Mouse (Mus musculus) liver, embryonic 11.5 days (tissue): ENCODE results near the gene Tas2r106. TPM values are rescaled to one million over a fixed set of nuclear protein-coding genes. Genes with fewer than 3 reads are reported as not detected.

ENCODE experiments used
- ATAC-seq: fragments of 200-750 bp; cut with Nextera tagmentation; replicated peaks from 2 replicates; pipeline ENCODE4 v1.8.0; 2017; ENCODE audit warnings: moderate number of reproducible peaks, mild to moderate bottlenecking, moderate TSS enrichment, moderate library complexity; ENCODE audit not compliant: low FRiP score
- DNase-seq: peaks from one replicate; pipeline ENCODE4 v3.0.0-alpha.2; 2017; ENCODE audit warnings: low spot score
- H3K27ac ChIP-seq: fragments of 300-500 bp; sonication (generic); 2 replicates; pipeline ENCODE4 v1.5.1; 2014; ENCODE audit warnings: mild to moderate bottlenecking, low read depth, low read length, control low read depth
- H3K27me3 ChIP-seq: fragments of 300-500 bp; sonication (generic); replicated peaks from 2 replicates; pipeline ENCODE4 v1.6.1; 2014; ENCODE audit warnings: low read length, mixed read lengths; ENCODE audit not compliant: control insufficient read depth, insufficient read depth
- H3K36me3 ChIP-seq: fragments of 300-500 bp; sonication (generic); 2 replicates; pipeline ENCODE4 v1.6.1; 2014; ENCODE audit warnings: mild to moderate bottlenecking, low read length, moderate library complexity, mixed read lengths; ENCODE audit not compliant: control insufficient read depth, insufficient read depth
- H3K4me1 ChIP-seq: fragments of 300-500 bp; sonication (generic); replicated peaks from 2 replicates; pipeline ENCODE4 v1.6.1; 2014; ENCODE audit warnings: low read length, mixed read lengths; ENCODE audit not compliant: control insufficient read depth, insufficient read depth
- H3K4me2 ChIP-seq: fragments of 300-500 bp; sonication (generic); 2 replicates; pipeline ENCODE4 v1.6.1; 2014; ENCODE audit warnings: mild to moderate bottlenecking, control low read depth, moderate library complexity
- H3K4me3 ChIP-seq: fragments of 300-500 bp; sonication (generic); 2 replicates; pipeline ENCODE4 v1.5.1; 2014; ENCODE audit warnings: low read depth, low read length, control low read depth
- H3K9ac ChIP-seq: fragments of 300-500 bp; sonication (generic); 2 replicates; pipeline ENCODE4 v1.6.1; 2014; ENCODE audit warnings: low read depth, low read length, control low read depth
- H3K9me3 ChIP-seq: fragments of 300-500 bp; sonication (generic); 2 replicates; pipeline ENCODE4 v1.6.1; 2016; ENCODE audit warnings: low read length, inconsistent platforms, mixed read lengths; ENCODE audit not compliant: control insufficient read depth
- WGBS: fragments of 180-500 bp; shearing (Covaris S2); extraction: QIAGEN DNeasy Blood & Tissue Kit; methylation state at CpG from one replicate; pipeline ENCODE4 v1.1.7; 2014; 5-methylcytosine and 5-hydroxymethylcytosine counted together
- polyA plus RNA-seq: library from polyadenylated mRNA; unstranded; fragments of >200 nt; fragmentation: Nextera tagmentation; extraction: Ambion mirVana; gene quantifications from 2 replicates; pipeline ENCODE4 v1.2.1, GENCODE M21; 2014

The Tas2r106 gene
- not detected in 2 replicates for polyA plus RNA-seq

GRCm38 (mm10) chr6:131678786-131679185, at the start of gene Tas2r106:
TSS of gene Tas2r106 (minus strand) at chr6:131678886.
- WGBS, result 74% methylated on average over 3 of the region's 3 CpGs
- Histone ChIP-seq H3K36me3 (no peaks in the 10 kb centered on the region), H3K27me3 (no peaks in the 10 kb centered on the region), H3K4me2 (no peak within 1 kb of the TSS), H3K4me1 (no peaks in the 10 kb centered on the region), H3K4me3 (no peak within 1 kb of the TSS), H3K9ac (no peak within 1 kb of the TSS), H3K9me3 (no peaks in the 10 kb centered on the region), H3K27ac (no peak within 1 kb of the TSS)
- DNase-seq, result no peak
- ATAC-seq, result no peak

GRCm38 (mm10) chr6:131712803-131713202, 34.1 kb upstream of the Tas2r106 start:
- WGBS, result 39% methylated on average over 7 of the region's 7 CpGs
- DNase-seq (no peak), ATAC-seq (no peak)
- H3K4me2 ChIP-seq, result no peak overlapping the region
- no peaks in the 10 kb centered on the region; the same call in 1 of the 2 replicates for H3K9me3 ChIP-seq
- H3K27me3 ChIP-seq, result no peaks in the 10 kb centered on the region
- H3K36me3 ChIP-seq, result no peaks in the 10 kb centered on the region
- H3K27ac ChIP-seq, result no peak overlapping the region
- H3K4me3 ChIP-seq, result no peak overlapping the region
- no peak overlapping the region for H3K9ac ChIP-seq
- H3K4me1 ChIP-seq, result no peaks in the 10 kb centered on the region

- Histone ChIP-seq H3K4me1 (no peaks in the 10 kb centered on the region), H3K4me3 (no peak within 1 kb of the TSS), H3K4me2 (no peak within 1 kb of the TSS), H3K9ac (no peak within 1 kb of the TSS), H3K27ac (no peak within 1 kb of the TSS), H3K9me3 (no peaks in the 10 kb centered on the region), H3K27me3 (no peaks in the 10 kb centered on the region), H3K36me3 (no peaks in the 10 kb centered on the region)
- ATAC-seq (no peak), DNase-seq (no peak)
These were observed 11.3 kb upstream of the Tas2r106 start, which contains the start of gene Tas2r114 for GRCm38 (mm10) chr6:131689963-131690362. TSS of gene Tas2r114 (minus strand) at chr6:131690063.

GRCm38 (mm10) chr6:131687395-131687794, 8.7 kb upstream of the Tas2r106 start, which contains the start of gene Tas2r105:
TSS of gene Tas2r105 (minus strand) at chr6:131687495.
- no peak within 1 kb of the TSS for H3K27ac ChIP-seq
- H3K9ac ChIP-seq, result no peak within 1 kb of the TSS
- H3K4me2 ChIP-seq, result no peak within 1 kb of the TSS
- H3K4me1 ChIP-seq, result no peaks in the 10 kb centered on the region
- WGBS, result 59% methylated on average over 1 of the region's 1 CpGs
- H3K4me3 ChIP-seq, result no peak within 1 kb of the TSS
- H3K27me3 ChIP-seq, result no peaks in the 10 kb centered on the region
- 0 out of 2 replicates have a peak, but pooled peaks cover 2% of the 10 kb centered on the region for H3K9me3 ChIP-seq
- no peak for ATAC-seq
- DNase-seq, result no peak
- no peaks in the 10 kb centered on the region for H3K36me3 ChIP-seq

- Histone ChIP-seq H3K4me3 (no peak within 1 kb of the TSS), H3K4me2 (no peak within 1 kb of the TSS), H3K27me3 (no peaks in the 10 kb centered on the region), H3K4me1 (no peaks in the 10 kb centered on the region), H3K9me3 (0 out of 2 replicates have a peak, but pooled peaks cover 2% of the 10 kb centered on the region), H3K36me3 (no peaks in the 10 kb centered on the region), H3K9ac (no peak within 1 kb of the TSS), H3K27ac (no peak within 1 kb of the TSS)
- 73% methylated on average over 1 of the region's 1 CpGs for WGBS
- DNase-seq (no peak), ATAC-seq (no peak)
These were observed 7.0 kb upstream of the Tas2r106 start, which contains the start of gene Tas2r104 for GRCm38 (mm10) chr6:131685644-131686043. TSS of gene Tas2r104 (minus strand) at chr6:131685744.

- no peak for ATAC-seq
- no peaks in the 10 kb centered on the region for H3K36me3 ChIP-seq
- DNase-seq, result no peak
- no peak within 1 kb of the TSS for H3K4me3 ChIP-seq
- H3K27me3 ChIP-seq, result no peaks in the 10 kb centered on the region
- no peaks in the 10 kb centered on the region for H3K4me1 ChIP-seq
- H3K9ac ChIP-seq, result no peak within 1 kb of the TSS
- no peaks in the 10 kb centered on the region for H3K9me3 ChIP-seq
- no peak within 1 kb of the TSS for H3K4me2 ChIP-seq
- H3K27ac ChIP-seq, result no peak within 1 kb of the TSS
These were observed 18.6 kb downstream of the Tas2r106 start, which contains the start of gene Tas2r107 for GRCm38 (mm10) chr6:131660049-131660448. TSS of gene Tas2r107 (minus strand) at chr6:131660149.

GRCm38 (mm10) chr6:131630812-131631211, 47.9 kb downstream of the Tas2r106 start, which contains the start of gene Tas2r130:
TSS of gene Tas2r130 (minus strand) at chr6:131630912.
- ATAC-seq (no peak), DNase-seq (no peak)
- Histone ChIP-seq H3K4me3 (no peak within 1 kb of the TSS), H3K36me3 (no peaks in the 10 kb centered on the region), H3K9ac (no peak within 1 kb of the TSS), H3K4me2 (no peak within 1 kb of the TSS), H3K27me3 (no peaks in the 10 kb centered on the region), H3K4me1 (no peaks in the 10 kb centered on the region), H3K9me3 (no peaks in the 10 kb centered on the region), H3K27ac (no peak within 1 kb of the TSS)
- 73% methylated on average over 3 of the region's 3 CpGs for WGBS

Other genes with a start within 250 kb of the Tas2r106 start
- not detected in 2 replicates for gene 5430401F13Rik, start 192.5 kb downstream of the Tas2r106 start, polyA plus RNA-seq
- not detected in 2 replicates for gene Gm6619, start 192.5 kb downstream of the Tas2r106 start, polyA plus RNA-seq
- gene Tas2r130, start 48.0 kb downstream of the Tas2r106 start, polyA plus RNA-seq, result not detected in 2 replicates
- gene Tas2r107, start 18.7 kb downstream of the Tas2r106 start, polyA plus RNA-seq, result not detected in 2 replicates
- not detected in 2 replicates for gene Tas2r104, start 6.9 kb upstream of the Tas2r106 start, polyA plus RNA-seq
- gene Tas2r105, start 8.6 kb upstream of the Tas2r106 start, polyA plus RNA-seq, result not detected in 2 replicates
- not detected in 2 replicates for gene Tas2r114, start 11.2 kb upstream of the Tas2r106 start, polyA plus RNA-seq